Mouse (Mus musculus): Measurements from ENCODE around the gene Mycbp2. TPM values are rescaled to one million over a fixed set of nuclear protein-coding genes. Genes with fewer than 3 reads are reported as not detected.

The Mycbp2 gene
- total and polyA plus RNA-seq, 3 experiments: 25.9 to 60.1 (median 29.5) TPM

DNA sequence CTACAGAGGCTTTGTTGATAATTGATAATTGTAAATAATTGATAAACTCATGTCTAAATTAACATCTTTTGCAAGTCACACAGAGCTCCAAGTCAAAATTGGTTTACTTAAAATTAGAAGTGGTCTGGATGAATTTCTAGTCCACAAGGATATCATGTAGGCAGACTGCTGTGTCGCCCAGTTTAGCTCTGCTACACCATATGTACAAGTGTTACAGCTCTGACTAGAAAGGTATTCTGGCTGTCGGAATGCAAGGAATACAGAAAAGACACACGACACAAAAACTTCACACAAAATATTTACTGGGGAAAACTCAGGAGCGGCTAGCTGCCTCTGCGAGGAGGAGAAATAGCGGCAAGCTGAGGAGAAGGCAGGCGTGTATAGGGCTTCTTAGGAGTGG is 89.7 kb downstream of the Mycbp2 start:
- Histone ChIP-seq H3K36me3 (replicated peaks in 1 of 2; ENCODE audit: control insufficient read depth in 1 of 2, insufficient read depth in 1 of 2, low read length in 1 of 2) (peaks cover 14 to 65% of the 10 kb centered on the region in 2 experiments), H3K9ac (ENCODE audit: insufficient read depth, low read depth) (no peak overlapping the region)

DNA sequence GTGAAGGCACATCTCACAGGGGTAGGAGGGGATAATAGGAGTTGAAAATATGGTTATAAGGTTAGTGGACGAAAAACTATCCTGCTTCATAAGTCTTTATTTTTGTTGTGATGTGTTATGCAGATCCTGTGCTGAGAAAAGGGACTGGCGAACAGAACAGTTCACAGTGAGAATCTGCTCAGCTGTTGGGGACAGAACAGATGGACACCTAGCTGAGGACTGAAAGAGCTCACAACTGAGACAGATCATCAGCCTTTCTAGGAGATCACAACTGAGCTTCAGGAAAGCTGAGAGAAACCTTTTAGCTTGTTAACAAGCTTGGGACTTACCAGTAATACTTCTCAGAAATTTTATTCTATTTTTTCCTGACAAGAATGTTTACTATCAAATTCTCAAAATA is 92.3 kb downstream of the Mycbp2 start:
- dilution Hi-C loops (cut with MboI; ENCODE audit: extremely low pct_ligation_motif_present, extremely low pct_unique_long_range_greater_than_20kb, low sequenced_read_pairs): no loop called here
- H3K4me2 ChIP-seq (ENCODE audit: insufficient read depth, low read depth, poor library complexity, severe bottlenecking): no peak overlapping the region
- H3K4me3 ChIP-seq (replicated peaks in 1 of 3; ENCODE audit: low read depth in 2 of 3, low read length in 2 of 3, poor library complexity in 1 of 3): no peak overlapping the region
- H3K27ac ChIP-seq (ENCODE audit: insufficient read depth, low read depth): no peak overlapping the region
- H3K27me3 ChIP-seq (replicated peaks): no peaks in the 10 kb centered on the region
- in situ Hi-C loops (cut with MboI; ENCODE audit: low pct_ligation_motif_present, low pct_unique_long_range_greater_than_20kb, low sequenced_read_pairs): no loop called here
- peaks cover 9 to 59% of the 10 kb centered on the region in 2 experiments for H3K36me3 ChIP-seq (replicated peaks in 1 of 2; ENCODE audit: control insufficient read depth in 1 of 2, insufficient read depth in 1 of 2, low read length in 1 of 2)
- no peaks in the 10 kb centered on the region for H3K79me2 ChIP-seq (replicated peaks; ENCODE audit: control insufficient read depth, extremely low read depth, insufficient read depth, poor library complexity, severe bottlenecking)
- H3K4me1 ChIP-seq (ENCODE audit: control insufficient read depth in 1 of 2, insufficient read depth in 2 of 2): peaks cover under 1 to 24% of the 10 kb centered on the region in 2 experiments; a peak in 3 of 4 replicates
- no peak for DNase-seq (ENCODE audit: extremely low read depth)
- TF ChIP-seq NELFE (IDR thresholded peaks at IDR 0.05; ENCODE audit: low read depth, low read length) (no peak), JUND (conservative IDR thresholded peaks at IDR 0.05; ENCODE audit: low read depth, low read length) (no peak), ZNF384 (IDR thresholded peaks at IDR 0.05; ENCODE audit: low read depth, low read length) (no peak), KAT2A (IDR thresholded peaks at IDR 0.05; ENCODE audit: insufficient replicate concordance, low read length) (no peak), ZC3H11A (IDR thresholded peaks at IDR 0.05; ENCODE audit: low read depth, low read length) (no peak), EP300 (IDR thresholded peaks at IDR 0.05; ENCODE audit: low read length) (no peak), IRF4 (IDR thresholded peaks at IDR 0.05; ENCODE audit: low read depth, low read length) (no peak), TBP (conservative IDR thresholded peaks at IDR 0.05; ENCODE audit: low read depth, low read length) (no peak), ELF1 (IDR thresholded peaks at IDR 0.05; ENCODE audit: low read depth, low read length) (no peak), JUN (IDR thresholded peaks at IDR 0.05; ENCODE audit: insufficient read depth, low read depth, low read length) (no peak), ZMIZ1 (IDR thresholded peaks at IDR 0.05; ENCODE audit: low read depth, low read length) (no peak), USF1 (IDR thresholded peaks at IDR 0.05; ENCODE audit: low read depth, low read length) (no peak), MAFK (IDR thresholded peaks at IDR 0.05; ENCODE audit: insufficient replicate concordance, low read length) (no peak), BHLHE40 (IDR thresholded peaks at IDR 0.05; ENCODE audit: low read depth, low read length) (no peak), MYC (IDR thresholded peaks at IDR 0.05; ENCODE audit: low read depth, low read length) (no peak), POLR2AphosphoS2 (IDR thresholded peaks at IDR 0.05; ENCODE audit: low read depth, low read length) (no peak), CHD2 (IDR thresholded peaks at IDR 0.05; ENCODE audit: low read length) (no peak), SIN3A (IDR thresholded peaks at IDR 0.05; ENCODE audit: low read length) (no peak), SMC3 (IDR thresholded peaks at IDR 0.05; ENCODE audit: low read depth, low read length) (no peak), UBTF (IDR thresholded peaks at IDR 0.05; ENCODE audit: low read depth, low read length) (no peak)
- no peaks in the 10 kb centered on the region for H3K9me3 ChIP-seq (replicated peaks; ENCODE audit: low read length)
- no peak overlapping the region for H3K9ac ChIP-seq (ENCODE audit: insufficient read depth, low read depth)

More for the DNA sequence above, 89.7 kb downstream of the Mycbp2 start:
- Histone ChIP-seq H3K4me1 (ENCODE audit: control insufficient read depth in 1 of 2, insufficient read depth in 2 of 2) (peaks cover 7 to 43% of the 10 kb centered on the region in 2 experiments), H3K27ac (ENCODE audit: insufficient read depth, low read depth) (no peak overlapping the region), H3K4me2 (ENCODE audit: insufficient read depth, low read depth, poor library complexity, severe bottlenecking) (no peak overlapping the region), H3K4me3 (replicated peaks in 1 of 3; ENCODE audit: low read depth in 2 of 3, low read length in 2 of 3, poor library complexity in 1 of 3) (no peak overlapping the region), H3K79me2 (replicated peaks; ENCODE audit: control insufficient read depth, extremely low read depth, insufficient read depth, poor library complexity, severe bottlenecking) (no peaks in the 10 kb centered on the region), H3K9me3 (replicated peaks; ENCODE audit: low read length) (no peaks in the 10 kb centered on the region), H3K27me3 (replicated peaks) (no peaks in the 10 kb centered on the region)
- dilution Hi-C loops (cut with MboI; ENCODE audit: extremely low pct_ligation_motif_present, extremely low pct_unique_long_range_greater_than_20kb, low sequenced_read_pairs) (no loop called here), in situ Hi-C loops (cut with MboI; ENCODE audit: low pct_ligation_motif_present, low pct_unique_long_range_greater_than_20kb, low sequenced_read_pairs) (no loop called here)
- DNase-seq (ENCODE audit: extremely low read depth): no peak
- TF ChIP-seq PAX5 (IDR thresholded peaks at IDR 0.05; ENCODE audit: low read length): no peak
- no peak for TF ChIP-seq POLR2A (IDR thresholded peaks at IDR 0.05; ENCODE audit: low read depth, low read length)
- TF ChIP-seq TCF12 (IDR thresholded peaks at IDR 0.05; ENCODE audit: low read depth, low read length): no peak
- TF ChIP-seq EP300 (IDR thresholded peaks at IDR 0.05; ENCODE audit: low read length): no peak
- no peak for TF ChIP-seq KAT2A (IDR thresholded peaks at IDR 0.05; ENCODE audit: insufficient replicate concordance, low read length)
- no peak for TF ChIP-seq UBTF (IDR thresholded peaks at IDR 0.05; ENCODE audit: low read depth, low read length)
- TF ChIP-seq E2F4 (IDR thresholded peaks at IDR 0.05; ENCODE audit: insufficient replicate concordance, low read depth, low read length): no peak
- TF ChIP-seq MEF2A (IDR thresholded peaks at IDR 0.05; ENCODE audit: borderline replicate concordance, low read depth, low read length): no peak
- TF ChIP-seq IRF4 (IDR thresholded peaks at IDR 0.05; ENCODE audit: low read depth, low read length): no peak
- TF ChIP-seq BHLHE40 (IDR thresholded peaks at IDR 0.05; ENCODE audit: low read depth, low read length): no peak
- TF ChIP-seq MXI1 (IDR thresholded peaks at IDR 0.05; ENCODE audit: low read depth, low read length): no peak
- TF ChIP-seq MAZ (IDR thresholded peaks at IDR 0.05; ENCODE audit: low read depth, low read length): no peak
- no peak for TF ChIP-seq ZNF384 (IDR thresholded peaks at IDR 0.05; ENCODE audit: low read depth, low read length)
- no peak for TF ChIP-seq MAX (IDR thresholded peaks at IDR 0.05; ENCODE audit: low read length)
- TF ChIP-seq SMC3 (IDR thresholded peaks at IDR 0.05; ENCODE audit: low read depth, low read length): no peak
- TF ChIP-seq CHD2 (IDR thresholded peaks at IDR 0.05; ENCODE audit: low read length): no peak
- TF ChIP-seq NRF1 (IDR thresholded peaks at IDR 0.05; ENCODE audit: low read depth, low read length): no peak

All from CH12.LX (cell line).